Mouse (Mus musculus): ENCODE results near the gene Smyd3. TPM values are rescaled to one million over a fixed set of nuclear protein-coding genes. Genes with fewer than 3 reads are reported as not detected.
A peak's percentile ranks its signal among the peaks of the same experiment; 100 is the strongest.
"Not testable (repeated sequence)": the region's sequence is repeated elsewhere in the genome, so short reads cannot be mapped to it uniquely, and the experiment has no call there.

Gene Smyd3
- polyA plus RNA-seq, 1 experiment from 2014 or later = 18.3 TPM

GRCm38 (mm10) chr1:179548996-179549752, 31.3 kb upstream of the Smyd3 start:
- H3K4me1 ChIP-seq (replicated peaks; ENCODE audit: insufficient read depth, low read length) = peaks cover 10% of the 10 kb centered on the region; the same call in 1 of the 2 replicates
- WGBS = 95% methylated on average over 5 of the region's 5 CpGs
- H3K27me3 ChIP-seq (ENCODE audit: insufficient read depth, low read length) = no peaks in the 10 kb centered on the region
- H3K36me3 ChIP-seq (ENCODE audit: insufficient read depth, low read length) = no peaks in the 10 kb centered on the region
- no peak overlapping the region for H3K4me3 ChIP-seq (replicated peaks; ENCODE audit: low read depth, low read length)
- no peak for ATAC-seq (replicated peaks; ENCODE audit: low FRiP score, low read depth)
- H3K27ac ChIP-seq = no peak overlapping the region
- DNase-seq (ENCODE audit: low spot score) = no peak
- no peaks in the 10 kb centered on the region for H3K9me3 ChIP-seq (replicated peaks; ENCODE audit: low read length)
- H3K4me2 ChIP-seq (ENCODE audit: low read length) = no peak overlapping the region
- no peak for TF ChIP-seq CTCF (IDR thresholded peaks at IDR 0.05; ENCODE audit: low read depth)
- H3K9ac ChIP-seq (ENCODE audit: low read depth, low read length) = no peak overlapping the region

GRCm38 (mm10) chr1:179548220-179548619, 30.4 kb upstream of the Smyd3 start:
- no peak for DNase-seq (ENCODE audit: low spot score)
- 54% methylated on average over 11 of the region's 11 CpGs for WGBS
- no peak overlapping the region for H3K4me2 ChIP-seq (ENCODE audit: low read length)

GRCm38 (mm10) chr1:179547176-179547575, 29.3 kb upstream of the Smyd3 start:
- Histone ChIP-seq H3K4me3 (replicated peaks; ENCODE audit: low read depth, low read length) (peak overlapping the region; percentile 70), H3K9me3 (replicated peaks; ENCODE audit: low read length) (no peaks in the 10 kb centered on the region), H3K27ac (peak overlapping the region; percentile 92; the same call in 1 of the 2 replicates), H3K4me1 (replicated peaks; ENCODE audit: insufficient read depth, low read length) (peaks cover 10% of the 10 kb centered on the region; the same call in 1 of the 2 replicates), H3K9ac (ENCODE audit: low read depth, low read length) (0 out of 2 replicates have a peak overlapping the region, but pooled peaks have one; percentile 19), H3K27me3 (ENCODE audit: insufficient read depth, low read length) (no peaks in the 10 kb centered on the region), H3K36me3 (ENCODE audit: insufficient read depth, low read length) (no peaks in the 10 kb centered on the region), H3K4me2 (ENCODE audit: low read length) (peak overlapping the region; percentile 64)
- 9% methylated on average over 5 of the region's 5 CpGs for WGBS
- no peak for ATAC-seq (replicated peaks; ENCODE audit: low FRiP score, low read depth)
- DNase-seq (ENCODE audit: low spot score) = peak; percentile 20
- TF ChIP-seq CTCF (IDR thresholded peaks at IDR 0.05; ENCODE audit: low read depth) = no peak

More at GRCm38 (mm10) chr1:179548220-179548619, 30.4 kb upstream of the Smyd3 start:
- Histone ChIP-seq H3K4me1 (replicated peaks; ENCODE audit: insufficient read depth, low read length) (peaks cover 10% of the 10 kb centered on the region; the same call in 1 of the 2 replicates), H3K9me3 (replicated peaks; ENCODE audit: low read length) (no peaks in the 10 kb centered on the region), H3K9ac (ENCODE audit: low read depth, low read length) (no peak overlapping the region), H3K27me3 (ENCODE audit: insufficient read depth, low read length) (no peaks in the 10 kb centered on the region), H3K36me3 (ENCODE audit: insufficient read depth, low read length) (no peaks in the 10 kb centered on the region), H3K4me3 (replicated peaks; ENCODE audit: low read depth, low read length) (no peak overlapping the region), H3K27ac (no peak overlapping the region)
- ATAC-seq (replicated peaks; ENCODE audit: low FRiP score, low read depth) = no peak
- no peak for TF ChIP-seq CTCF (IDR thresholded peaks at IDR 0.05; ENCODE audit: low read depth)

GRCm38 (mm10) chr1:179546551-179546917, 28.7 kb upstream of the Smyd3 start:
- peak; percentile 27 for TF ChIP-seq CTCF (IDR thresholded peaks at IDR 0.05; ENCODE audit: low read depth)
- peak overlapping the region; percentile 70 for H3K4me3 ChIP-seq (replicated peaks; ENCODE audit: low read depth, low read length)
- peak; percentile 77 for DNase-seq (ENCODE audit: low spot score)
- no peaks in the 10 kb centered on the region for H3K27me3 ChIP-seq (ENCODE audit: insufficient read depth, low read length)
- H3K9me3 ChIP-seq (replicated peaks; ENCODE audit: low read length) = no peaks in the 10 kb centered on the region
- no peaks in the 10 kb centered on the region for H3K36me3 ChIP-seq (ENCODE audit: insufficient read depth, low read length)
- under 1% methylated on average over 44 of the region's 44 CpGs for WGBS
- peak; percentile 81 for ATAC-seq (replicated peaks; ENCODE audit: low FRiP score, low read depth)
- peak overlapping the region; percentile 92 for H3K27ac ChIP-seq
- peak overlapping the region; percentile 77 for H3K9ac ChIP-seq (ENCODE audit: low read depth, low read length)
- H3K4me2 ChIP-seq (ENCODE audit: low read length) = peak overlapping the region; percentile 64
- peaks cover 10% of the 10 kb centered on the region; the same call in 1 of the 2 replicates for H3K4me1 ChIP-seq (replicated peaks; ENCODE audit: insufficient read depth, low read length)

- Histone ChIP-seq H3K4me3 (replicated peaks; ENCODE audit: low read depth, low read length) (peak within 1 kb of the TSS; percentile 70), H3K27ac (peak within 1 kb of the TSS; percentile 92), H3K9ac (ENCODE audit: low read depth, low read length) (peak within 1 kb of the TSS; percentile 77), H3K4me2 (ENCODE audit: low read length) (peak within 1 kb of the TSS; percentile 64)
- WGBS = under 1% methylated on average over 69 of the region's 69 CpGs
- H3K27me3 ChIP-seq (ENCODE audit: insufficient read depth, low read length); H3K36me3 ChIP-seq (ENCODE audit: insufficient read depth, low read length); H3K4me1 ChIP-seq (replicated peaks; ENCODE audit: insufficient read depth, low read length); H3K9me3 ChIP-seq (replicated peaks; ENCODE audit: low read length): not testable (repeated sequence)
- DNase-seq (ENCODE audit: low spot score) = peak; percentile 99
- peak; percentile 100 for ATAC-seq (replicated peaks; ENCODE audit: low FRiP score, low read depth)
Measured at GRCm38 (mm10) chr1:179545768-179546550, 28.1 kb upstream of the Smyd3 start, which contains the start of the genes Tfb2m and Cnst. TSS of gene Tfb2m (minus strand) at chr1:179546267. TSS of gene Cnst (plus strand) at chr1:179546370.

GRCm38 (mm10) chr1:179541502-179541901, 23.7 kb upstream of the Smyd3 start:
- peaks cover 5% of the 10 kb centered on the region; the same call in 1 of the 2 replicates for H3K4me1 ChIP-seq (replicated peaks; ENCODE audit: insufficient read depth, low read length)
- H3K27ac ChIP-seq = no peak overlapping the region
- H3K4me2 ChIP-seq (ENCODE audit: low read length) = no peak overlapping the region
- H3K9ac ChIP-seq (ENCODE audit: low read depth, low read length) = no peak overlapping the region
- peak; percentile 50 for TF ChIP-seq CTCF (IDR thresholded peaks at IDR 0.05; ENCODE audit: low read depth)
- H3K27me3 ChIP-seq (ENCODE audit: insufficient read depth, low read length) = no peaks in the 10 kb centered on the region
- no peak for DNase-seq (ENCODE audit: low spot score)
- 64% methylated on average over 3 of the region's 3 CpGs for WGBS
- no peak overlapping the region for H3K4me3 ChIP-seq (replicated peaks; ENCODE audit: low read depth, low read length)
- no peak for ATAC-seq (replicated peaks; ENCODE audit: low FRiP score, low read depth)
- H3K9me3 ChIP-seq (replicated peaks; ENCODE audit: low read length) = no peaks in the 10 kb centered on the region
- H3K36me3 ChIP-seq (ENCODE audit: insufficient read depth, low read length) = peaks cover 8% of the 10 kb centered on the region; the same call in 1 of the 2 replicates
